Mouse (Mus musculus) lung, postnatal 10 days (tissue): ENCODE measurements at regions not wholly inside any gene's neighbourhood (a gene's known extent, or its start where the extent isn't known, plus 50 kb on each side); places are given as distances from the start of the nearest gene placed in this dataset.

Source experiments
- DNase-seq: peaks from one replicate; pipeline ENCODE4 v3.0.0; 2021

DNA sequence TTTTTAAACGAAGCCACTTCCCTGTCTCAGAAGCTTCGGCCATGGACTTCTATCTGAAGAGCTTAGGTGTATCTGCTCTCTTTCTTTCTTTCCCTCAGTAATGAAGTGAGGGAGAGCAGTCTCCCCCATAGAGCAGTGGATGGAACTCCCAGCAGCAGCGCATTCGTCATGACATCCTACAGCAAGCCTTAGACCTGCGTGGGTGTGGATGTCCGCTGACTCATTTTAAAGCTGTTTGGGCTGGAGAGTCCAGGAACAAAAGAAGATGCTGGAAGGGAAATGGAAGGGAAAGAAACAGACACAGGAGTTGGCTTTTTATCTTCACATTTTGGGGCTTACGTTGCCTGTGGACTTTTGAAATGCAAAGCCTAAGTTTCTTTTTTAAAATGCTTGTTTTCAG is 190.3 kb upstream of the Arhgap24 start:
- DNase-seq, result no peak

DNA sequence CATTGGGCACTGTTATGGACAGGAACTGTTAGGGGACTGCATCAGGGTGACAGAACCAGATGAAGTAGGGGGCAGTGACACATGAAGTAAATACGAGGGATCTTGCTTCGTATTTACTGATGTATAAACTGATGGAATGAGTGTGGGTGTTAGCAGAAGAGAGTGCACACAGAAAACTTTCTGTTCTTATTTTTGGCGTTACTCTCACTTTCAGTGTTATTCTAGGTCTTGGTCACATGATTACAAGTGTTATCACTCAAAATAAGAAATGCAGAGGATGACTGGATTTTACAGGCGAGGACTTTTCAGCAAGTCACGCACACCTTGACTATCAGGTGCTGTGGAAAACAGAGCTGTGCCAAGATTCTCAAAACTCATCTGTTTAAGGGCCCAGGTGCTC is 185.6 kb upstream of the Arhgap24 start:
- DNase-seq, result no peak

DNA sequence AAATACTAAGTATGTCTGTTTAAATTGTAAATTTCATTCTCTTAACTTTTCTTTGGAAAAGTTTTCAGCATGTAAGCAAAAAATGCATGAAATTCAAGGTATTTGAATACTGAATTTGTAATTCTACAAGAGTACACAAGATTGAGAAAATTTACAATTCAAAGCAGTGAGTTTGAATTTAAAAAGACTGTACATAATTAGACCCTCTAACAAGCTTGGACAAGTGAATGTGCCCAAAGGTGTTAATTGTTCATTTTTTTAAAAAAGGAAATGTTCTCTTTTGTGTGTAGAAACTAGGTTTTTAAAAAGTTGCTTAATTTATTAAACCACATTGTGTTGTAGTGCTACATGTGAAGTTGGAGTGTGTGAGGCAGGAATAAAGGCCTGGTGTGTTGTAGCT is 174.9 kb upstream of the Arhgap24 start:
- DNase-seq, result no peak

DNA sequence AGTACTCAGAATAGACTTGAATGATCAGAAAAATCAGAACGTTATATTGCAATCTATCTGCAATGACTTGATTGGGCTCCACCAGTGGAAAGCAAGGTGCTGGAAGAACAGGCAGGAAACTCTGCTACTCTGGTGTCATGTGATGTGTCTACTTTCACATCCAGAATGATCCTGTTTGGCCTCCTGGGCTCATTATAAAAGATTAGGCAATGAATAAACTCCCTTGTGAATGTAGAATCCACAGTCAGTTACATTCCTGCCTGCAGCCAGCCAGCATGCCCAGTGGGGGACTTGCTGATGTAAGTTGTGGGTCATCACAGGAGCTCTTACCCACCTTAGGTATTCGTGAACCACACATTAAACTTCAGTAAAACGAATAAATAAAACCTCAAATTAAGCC is 174.5 kb upstream of the Arhgap24 start:
- no peak for DNase-seq

DNA sequence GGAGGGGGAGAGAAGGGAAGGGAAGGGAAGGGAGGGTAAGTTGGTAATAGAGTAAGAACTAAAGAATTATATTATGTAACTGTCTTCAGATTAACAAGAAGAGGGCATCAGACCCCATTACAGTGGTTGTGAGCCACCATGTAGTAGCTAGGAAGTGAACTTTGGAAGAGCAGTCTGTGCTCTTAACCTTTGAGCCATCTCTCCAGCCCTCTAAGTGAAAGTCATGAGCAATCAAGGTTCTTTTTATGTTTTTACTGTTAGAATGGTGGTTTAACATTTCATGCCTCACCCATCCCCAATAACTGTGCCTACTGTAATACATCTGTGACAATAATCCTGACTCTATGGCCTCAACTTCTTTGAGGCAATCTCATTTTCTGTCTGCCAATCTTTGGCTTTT is 169.6 kb upstream of the Arhgap24 start:
- DNase-seq, result no peak

DNA sequence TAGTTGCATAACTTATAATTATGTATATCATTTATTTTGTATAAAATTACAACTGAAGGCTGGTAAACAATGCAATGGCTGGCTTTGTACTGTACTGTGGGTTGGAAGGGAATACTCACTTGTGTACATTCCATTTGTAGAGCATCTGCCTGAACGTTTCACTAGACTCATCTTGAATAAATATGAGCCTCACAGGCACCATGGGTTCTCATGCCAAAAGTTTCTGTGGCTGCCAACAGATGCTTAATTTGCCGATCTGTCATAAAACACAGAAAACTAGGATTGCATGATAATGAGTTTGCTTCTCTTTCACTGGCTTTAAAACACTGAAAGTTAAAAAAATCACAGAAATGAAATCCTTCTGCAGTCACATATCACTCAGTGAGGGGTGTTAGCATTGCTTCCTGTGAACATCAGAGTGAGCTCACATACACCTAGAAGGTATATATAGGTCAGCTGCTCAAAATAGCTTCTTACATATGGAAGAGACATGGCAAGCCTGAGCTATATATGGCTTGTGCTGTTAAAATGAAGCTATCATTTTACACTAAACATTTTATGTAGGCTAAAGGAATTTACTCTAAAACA is 152.9 kb upstream of the Arhgap24 start:
- no peak for DNase-seq

DNA sequence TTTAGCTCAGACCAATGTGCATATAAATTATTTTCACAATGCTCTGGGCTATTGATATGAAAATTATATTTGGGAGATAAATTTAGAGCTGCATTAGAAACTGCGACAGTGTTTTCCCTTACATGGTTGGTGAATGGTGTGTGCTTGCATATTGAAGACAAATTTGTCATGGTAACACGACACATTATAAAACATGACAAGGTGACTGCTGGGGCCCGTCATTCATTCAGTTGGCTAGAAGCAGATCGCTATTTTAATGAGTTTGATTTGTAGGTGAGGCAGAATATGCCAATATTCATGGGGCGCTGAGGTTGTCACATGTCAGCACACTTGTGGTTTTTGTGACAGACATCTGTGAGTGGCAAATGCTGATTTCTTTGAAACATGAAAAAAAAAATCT is 147.3 kb upstream of the Arhgap24 start:
- DNase-seq, result no peak

DNA sequence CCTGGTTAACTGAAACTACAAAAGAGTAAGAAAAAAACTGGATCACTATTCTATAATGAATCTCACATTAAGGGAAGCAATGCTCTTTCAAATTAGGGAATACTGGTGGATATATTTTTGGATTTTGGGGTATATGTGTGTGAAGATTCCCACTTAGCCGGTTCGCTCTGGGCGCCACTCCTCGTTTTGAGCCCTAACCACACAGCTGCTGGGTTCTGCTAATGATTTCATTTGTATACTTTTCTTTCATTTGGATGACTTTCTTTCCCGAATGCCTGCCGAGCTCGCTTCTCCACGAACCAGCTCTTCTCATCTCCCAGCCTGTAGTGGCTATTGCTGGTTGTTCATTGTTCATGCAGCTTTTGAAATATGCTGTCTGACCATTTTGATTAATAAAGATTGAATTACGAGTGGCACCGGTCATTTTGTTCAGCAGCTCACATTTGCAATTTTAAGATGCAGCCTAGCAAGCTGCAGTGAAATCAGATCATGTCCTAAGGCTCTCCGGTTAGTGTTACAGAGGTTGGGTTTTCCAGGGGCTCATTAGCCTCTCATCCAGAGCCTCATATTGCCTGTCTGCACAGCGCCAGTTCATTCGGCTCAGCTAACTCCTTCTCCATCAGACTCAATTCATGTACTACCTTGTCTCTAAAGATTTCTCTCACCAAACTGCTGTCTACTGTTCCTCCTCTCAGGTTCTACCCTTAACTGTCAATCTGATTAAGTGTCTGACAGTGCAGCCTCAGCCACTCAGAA is 146.6 kb upstream of the Arhgap24 start:
- no peak for DNase-seq

DNA sequence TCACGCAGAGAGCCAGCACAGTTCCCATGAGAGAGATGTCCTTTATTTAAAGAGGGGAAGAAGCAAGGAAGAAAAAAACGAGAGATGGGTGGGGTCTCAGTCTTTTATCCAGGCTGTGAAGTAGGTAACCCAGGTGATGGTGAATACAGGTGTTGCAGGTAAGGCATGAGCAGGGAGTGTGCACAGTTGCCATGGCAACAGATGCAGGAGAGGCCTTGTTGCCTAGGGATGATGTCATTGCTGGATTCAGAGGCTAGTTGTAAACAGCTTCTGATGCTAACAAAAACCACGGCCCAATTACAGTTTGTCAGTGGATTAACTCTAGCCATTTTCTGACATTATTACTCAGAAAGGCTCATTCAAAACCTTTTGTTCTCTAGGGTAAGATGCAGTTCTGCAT is 114.7 kb upstream of the Arhgap24 start:
- DNase-seq, result no peak

DNA sequence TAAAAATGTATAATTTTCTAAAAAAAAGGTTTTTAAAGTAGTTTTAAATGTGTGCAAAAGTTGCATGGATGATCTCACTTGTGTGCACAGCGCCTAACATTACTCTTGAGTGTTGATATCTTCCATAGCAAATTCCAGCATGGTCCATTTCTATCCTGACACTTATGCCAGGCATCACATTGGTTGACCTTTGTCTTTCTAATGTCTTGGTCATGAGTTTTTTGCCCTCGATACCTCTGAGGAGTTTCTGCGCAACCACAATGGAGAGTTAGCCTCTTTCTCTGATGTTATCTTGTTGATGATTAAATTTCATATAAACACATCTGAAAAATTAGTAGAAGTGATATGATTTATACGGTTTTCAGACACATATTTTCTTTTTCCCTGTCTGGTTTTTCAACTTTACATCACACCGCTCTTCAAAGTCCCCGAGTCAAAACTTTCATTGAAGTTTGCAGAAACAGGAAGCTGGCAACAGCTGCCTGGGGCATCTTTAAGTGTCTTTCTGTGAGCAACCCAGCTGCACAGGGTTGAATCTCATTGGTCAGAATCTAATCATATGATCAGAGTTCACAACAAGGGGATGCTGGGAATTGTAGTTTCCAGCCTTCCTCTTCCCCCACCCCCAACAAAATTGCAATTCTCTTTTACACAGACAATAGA is 107.8 kb upstream of the Arhgap24 start:
- peak; percentile 25 for DNase-seq

DNA sequence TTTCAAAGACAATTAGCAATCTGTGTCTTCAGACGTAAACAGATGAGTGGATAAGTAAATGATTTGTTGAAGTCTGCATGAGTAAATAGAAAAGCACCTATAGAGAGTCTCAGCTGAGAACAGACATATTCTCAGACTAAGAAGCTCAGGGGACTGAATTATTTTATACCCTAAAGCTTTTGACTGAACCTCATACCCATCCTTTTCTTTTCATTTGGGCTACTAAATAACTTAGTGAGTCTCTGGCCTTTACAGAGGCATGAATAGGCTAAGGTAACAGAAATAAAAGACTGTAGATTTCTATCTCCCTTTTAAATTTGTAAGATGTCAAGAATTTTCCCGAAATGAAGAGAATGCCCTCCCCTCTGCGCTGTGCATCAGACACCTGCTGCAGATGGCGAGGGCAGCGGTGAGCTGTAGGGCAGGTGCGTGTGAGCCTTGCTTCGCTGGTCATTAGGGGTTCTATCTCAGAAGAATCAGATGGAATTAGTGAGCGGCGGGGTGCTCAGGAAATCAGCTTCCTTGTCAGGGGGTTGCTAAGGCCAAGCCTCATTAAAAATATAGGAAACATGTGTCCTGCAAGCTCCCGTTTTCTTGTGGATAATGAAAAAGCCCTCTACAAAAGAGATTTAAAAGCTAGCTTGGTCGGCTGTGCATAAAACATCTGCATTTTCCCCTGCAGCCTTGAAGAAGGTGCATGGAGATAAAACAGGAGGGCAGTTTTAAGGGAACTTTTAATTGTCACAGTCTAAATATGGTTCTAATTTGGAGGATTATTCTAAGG is 107.0 kb upstream of the Arhgap24 start:
- no peak for DNase-seq

DNA sequence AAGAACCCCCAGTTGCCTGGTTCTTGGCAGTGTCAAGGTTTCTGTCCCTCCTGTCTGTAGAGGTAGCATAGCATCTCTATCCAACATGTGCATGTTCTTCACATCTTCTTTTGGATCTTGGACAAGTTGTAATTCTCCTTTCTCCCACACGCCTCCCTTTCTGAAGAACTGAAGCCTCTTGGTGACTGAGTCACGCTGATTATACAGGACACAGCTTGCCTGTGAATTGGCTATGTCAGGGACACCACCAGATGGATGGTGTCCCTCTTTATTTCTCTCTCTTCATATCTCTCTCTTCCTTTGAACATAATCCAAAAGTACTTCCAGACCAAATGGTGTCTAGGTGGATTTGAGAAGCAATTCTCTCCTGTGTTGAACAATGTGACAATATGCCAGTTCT is 105.9 kb upstream of the Arhgap24 start:
- DNase-seq, result no peak

DNA sequence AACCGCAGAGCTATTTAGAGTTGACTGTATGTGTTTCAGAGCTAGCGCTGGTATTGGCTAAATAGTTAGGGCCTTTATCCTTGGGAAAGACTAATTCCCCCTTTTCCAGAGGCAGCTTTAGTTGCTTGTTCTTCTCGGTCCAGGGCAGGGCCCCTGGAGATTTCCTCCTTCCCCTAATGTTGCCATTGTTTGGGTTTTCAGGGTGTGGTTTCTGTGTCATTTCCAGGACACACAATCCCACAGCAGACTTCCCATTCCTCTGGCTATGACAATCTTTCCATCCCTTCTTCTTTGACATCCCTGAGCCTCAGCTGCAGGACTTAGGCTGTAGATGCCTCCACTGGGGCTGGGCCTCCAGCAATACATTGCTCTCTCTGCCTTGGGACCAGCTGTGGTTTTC is 87.2 kb upstream of the Arhgap24 start:
- DNase-seq, result peak; percentile 12

DNA sequence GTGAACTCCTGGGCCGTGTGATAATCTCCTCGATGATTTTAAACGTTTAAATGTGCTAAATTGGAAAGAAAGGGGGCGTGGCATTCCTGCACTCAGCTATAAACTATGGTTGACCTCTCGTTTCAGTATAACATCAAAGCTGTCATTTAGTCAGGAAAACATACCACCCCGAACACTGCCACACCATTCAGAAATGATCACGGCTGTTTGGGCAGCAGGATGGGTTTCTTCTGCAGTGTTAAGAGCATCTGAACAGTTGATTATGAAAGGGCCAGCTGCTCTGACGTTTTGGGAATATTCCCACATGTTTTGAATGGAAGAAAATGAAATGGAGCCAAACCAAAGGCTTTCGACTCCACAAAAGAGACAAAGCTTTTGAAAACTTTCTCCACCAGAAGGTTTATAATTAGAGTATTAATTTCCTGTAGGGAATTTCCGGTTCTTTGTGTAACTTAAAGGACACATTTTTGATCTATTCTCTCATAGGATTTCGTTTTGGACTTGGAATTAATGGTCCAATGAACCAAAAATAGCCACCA is 85.5 kb upstream of the Arhgap24 start:
- DNase-seq, result peak; percentile 12

DNA sequence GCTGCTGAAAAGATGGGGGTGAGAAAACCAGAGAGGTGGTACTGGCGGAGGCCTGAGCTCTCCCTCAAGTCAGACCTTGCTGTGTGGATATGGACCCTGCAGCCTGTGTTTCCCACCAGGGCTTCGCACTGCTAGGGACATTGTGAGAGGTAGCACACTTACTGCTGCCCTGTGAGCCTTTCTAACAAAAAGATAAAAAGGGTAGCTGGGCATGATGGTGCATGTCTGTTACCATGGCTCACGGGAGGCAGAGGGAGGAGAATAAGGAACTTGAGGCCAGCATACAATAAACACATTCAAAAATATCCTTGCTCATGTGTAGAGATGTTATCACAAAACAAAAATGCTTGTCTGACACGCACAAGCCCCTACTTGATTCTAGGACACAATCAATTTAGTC is 82.2 kb upstream of the Arhgap24 start:
- no peak for DNase-seq

DNA sequence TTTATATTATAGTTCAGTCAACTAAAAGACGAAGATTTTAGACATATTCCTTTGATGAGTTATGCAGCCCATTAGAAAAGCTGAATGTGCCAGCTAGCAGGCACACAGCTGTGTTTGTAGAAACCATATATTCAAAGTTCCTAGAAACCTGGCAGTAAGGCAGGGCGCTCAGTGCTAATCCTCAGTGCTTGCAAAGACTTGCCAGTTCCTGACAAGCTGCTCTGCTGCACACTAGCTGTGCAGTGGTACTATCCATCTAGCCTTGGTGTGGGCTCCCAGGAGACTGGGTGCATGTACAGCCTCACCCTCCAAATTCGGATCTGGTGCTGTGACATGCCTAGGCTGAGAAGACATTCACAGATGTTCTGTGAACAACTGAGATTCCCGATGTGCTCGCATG is 63.5 kb upstream of the Arhgap24 start:
- DNase-seq, result no peak

DNA sequence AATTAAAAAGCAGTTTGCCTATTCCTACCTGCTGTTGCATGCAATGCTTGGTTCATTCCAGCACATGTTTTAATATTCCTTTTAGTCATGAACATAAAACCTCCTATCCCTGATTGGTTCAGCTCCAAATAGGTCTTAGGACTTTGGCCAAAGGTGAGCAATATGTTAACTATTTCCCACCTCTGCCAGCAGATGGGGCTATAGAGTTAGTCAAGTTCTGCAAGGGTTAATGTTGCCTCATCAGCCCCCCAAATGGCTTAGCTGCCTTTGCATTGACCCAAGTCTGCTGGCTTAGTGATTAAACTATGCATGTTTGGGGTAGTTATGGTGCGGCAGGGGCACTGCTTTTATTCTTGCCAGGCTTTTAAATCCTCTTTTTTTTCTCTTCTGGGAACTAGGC is 62.1 kb upstream of the Arhgap24 start:
- peak; percentile 23 for DNase-seq

DNA sequence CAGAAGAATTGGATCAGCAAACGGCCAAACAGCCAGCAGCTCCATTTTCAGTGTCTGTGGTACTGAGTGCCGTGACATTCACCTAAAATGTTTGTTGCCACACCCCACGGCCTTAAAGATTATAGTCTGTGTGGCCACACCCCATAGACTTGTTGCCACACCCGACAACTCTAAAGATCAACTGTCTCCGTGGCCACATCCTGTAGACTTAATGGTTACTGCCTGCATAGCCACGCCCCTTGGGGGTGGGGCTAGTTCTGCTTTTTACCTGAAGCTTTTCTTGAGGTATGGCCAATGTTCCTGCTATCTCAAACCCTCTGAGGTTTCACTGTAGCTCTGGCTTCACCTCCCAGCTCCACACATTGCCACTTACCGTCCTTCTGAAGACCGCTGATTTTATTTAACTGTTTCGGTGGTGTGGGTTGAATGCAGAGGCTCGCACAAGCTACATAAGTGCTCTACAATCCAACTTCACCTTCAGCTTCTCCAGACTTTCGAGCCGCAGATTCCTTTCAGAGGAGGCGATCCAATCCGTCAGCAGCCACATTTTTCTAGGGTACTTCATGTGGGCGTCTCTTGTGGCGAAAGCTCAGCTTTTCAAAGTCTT is 56.5 kb upstream of the Arhgap24 start:
- peak; percentile 16 for DNase-seq

DNA sequence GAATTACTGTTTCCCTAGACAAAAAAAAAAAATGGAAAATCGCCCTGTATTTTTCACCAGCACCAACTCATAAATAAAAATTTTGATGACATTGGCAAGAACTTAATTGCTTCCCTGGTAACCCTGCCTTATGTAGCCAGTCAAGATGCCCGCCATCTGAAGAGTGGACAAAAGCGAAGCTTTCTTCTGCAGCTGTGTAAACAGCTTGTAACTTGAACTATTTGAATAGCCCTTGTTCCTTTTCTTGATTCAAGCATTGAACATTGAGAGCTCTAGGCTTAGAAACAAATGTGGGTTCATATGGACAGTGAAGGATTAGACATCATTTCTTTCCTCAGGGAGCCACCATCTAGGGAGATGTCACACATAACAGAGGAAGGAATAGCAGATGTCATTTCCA is 52.9 kb upstream of the Arhgap24 start:
- DNase-seq, result no peak
